Mouse (Mus musculus): ENCODE measurements around the gene Cbx4.
A peak's percentile ranks its signal among the peaks of the same experiment; 100 is the strongest.

Gene Cbx4

GRCm38 (mm10) chr11:119041325-119041716 is 44.7 kb downstream of the Cbx4 start:
- no peak for DNase-seq

GRCm38 (mm10) chr11:119040600-119041324 is 45.3 kb downstream of the Cbx4 start, which contains the start of gene Cbx8:
TSS of gene Cbx8 (minus strand) at chr11:119040969.
- peak; percentile 100 for DNase-seq

GRCm38 (mm10) chr11:119039732-119040512 is 46.1 kb downstream of the Cbx4 start:
- DNase-seq, result peak; percentile 90

GRCm38 (mm10) chr11:119038744-119039484 is 47.1 kb downstream of the Cbx4 start:
- peak; percentile 94 for DNase-seq

- DNase-seq, result no peak
Observed at GRCm38 (mm10) chr11:119037780-119038401, 48.1 kb downstream of the Cbx4 start.

GRCm38 (mm10) chr11:119036934-119037779 is 48.9 kb downstream of the Cbx4 start:
- DNase-seq, result peak; percentile 94

- no peak for DNase-seq
Observed at GRCm38 (mm10) chr11:119036447-119036846, 49.6 kb downstream of the Cbx4 start.

- DNase-seq, result no peak
Observed at GRCm38 (mm10) chr11:119035686-119036165, 50.3 kb downstream of the Cbx4 start.

- DNase-seq, result peak; percentile 90
Observed at GRCm38 (mm10) chr11:119035094-119035685, 50.8 kb downstream of the Cbx4 start.

GRCm38 (mm10) chr11:119034635-119035034 is 51.4 kb downstream of the Cbx4 start:
- peak; percentile 87 for DNase-seq

- DNase-seq, result peak; percentile 98
Observed at GRCm38 (mm10) chr11:119033874-119034558, 52.0 kb downstream of the Cbx4 start.

Measured in heart, adult 11 months (tissue).